Mouse (Mus musculus) layer of hippocampus, adult 2 months (tissue): ENCODE results near the gene Acsf2. TPM values are rescaled to one million over a fixed set of nuclear protein-coding genes. Genes with fewer than 3 reads are reported as not detected.
A peak's percentile ranks its signal among the peaks of the same experiment; 100 is the strongest.

Source experiments
- DNase-seq, 2 experiments: peaks; one replicate each; pipeline ENCODE4 v3.0.0; 2022; ENCODE audit warnings: low spot score in 2 of 2
- H3K27ac ChIP-seq: fragments of 200-600 bp; 2 replicates; pipeline ENCODE4 v1.8.1; 2022
- H3K4me3 ChIP-seq: fragments of 200-600 bp; 2 replicates; pipeline ENCODE4 v1.8.1; 2022; ENCODE audit warnings: mild to moderate bottlenecking
- CTCF ChIP-seq: fragments of 200-600 bp; conservative IDR thresholded peaks from 2 replicates; pipeline ENCODE4 v1.8.1; 2022; ENCODE audit warnings: antibody characterized with exemption, mild to moderate bottlenecking, moderate library complexity
- total RNA-seq, 2 experiments: library from RNA; stranded (reverse); gene quantifications; 2 replicates each; pipeline ENCODE4 v1.2.3; 2021

Gene Acsf2
- total RNA-seq, 2 experiments from 2014 or later, result 18.7 to 19.5 TPM

GRCm38 (mm10) chr11:94620766-94621457, 19.2 kb upstream of the Acsf2 start:
- no peak overlapping the region for H3K27ac ChIP-seq
- H3K4me3 ChIP-seq, result no peak overlapping the region
- TF ChIP-seq CTCF, result no peak
- DNase-seq, result no peak

DNA sequence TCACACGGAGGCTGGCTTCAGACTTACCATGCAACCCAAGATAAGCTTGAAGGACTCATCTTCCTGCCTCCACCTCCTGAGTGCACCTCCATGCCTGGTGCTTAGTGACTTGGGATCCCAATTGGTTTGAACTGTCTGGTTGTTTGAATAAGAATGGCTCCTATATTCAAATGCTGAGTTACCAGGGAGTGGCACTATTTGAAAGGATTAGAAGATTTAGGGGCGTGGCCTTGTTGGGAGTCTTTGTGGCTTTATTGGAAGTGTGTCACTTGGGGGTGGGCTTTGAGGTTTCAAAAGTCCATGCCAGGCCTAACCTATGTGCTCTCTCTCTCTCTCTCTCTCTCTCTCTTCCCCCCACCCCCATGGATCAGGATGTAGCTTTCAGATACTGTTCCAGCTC, 16.0 kb upstream of the Acsf2 start:
- no peak for TF ChIP-seq CTCF
- H3K4me3 ChIP-seq, result no peak overlapping the region
- H3K27ac ChIP-seq, result no peak overlapping the region
- DNase-seq, result no peak

DNA sequence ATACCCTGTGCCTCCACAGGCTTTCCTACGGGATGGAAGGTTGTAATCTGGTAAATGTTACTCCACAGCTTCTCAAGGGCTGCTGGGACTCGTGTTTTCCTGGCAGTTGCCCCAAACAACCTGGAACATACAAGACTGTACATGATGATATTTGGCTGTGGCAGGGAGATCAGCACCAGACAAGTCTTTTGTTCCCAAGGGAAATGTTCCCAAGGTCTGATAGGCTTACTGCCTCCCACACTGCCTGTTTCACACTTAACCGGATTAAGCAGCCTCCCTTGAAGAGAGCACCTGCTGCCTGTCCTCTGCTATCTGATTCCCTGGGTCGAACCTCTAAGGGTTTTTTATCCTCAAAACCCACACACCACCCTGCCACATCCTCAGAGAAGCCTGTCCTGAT, 13.8 kb upstream of the Acsf2 start:
- TF ChIP-seq CTCF, result no peak
- Histone ChIP-seq H3K4me3 (no peak overlapping the region), H3K27ac (no peak overlapping the region)
- DNase-seq, result no peak

DNA sequence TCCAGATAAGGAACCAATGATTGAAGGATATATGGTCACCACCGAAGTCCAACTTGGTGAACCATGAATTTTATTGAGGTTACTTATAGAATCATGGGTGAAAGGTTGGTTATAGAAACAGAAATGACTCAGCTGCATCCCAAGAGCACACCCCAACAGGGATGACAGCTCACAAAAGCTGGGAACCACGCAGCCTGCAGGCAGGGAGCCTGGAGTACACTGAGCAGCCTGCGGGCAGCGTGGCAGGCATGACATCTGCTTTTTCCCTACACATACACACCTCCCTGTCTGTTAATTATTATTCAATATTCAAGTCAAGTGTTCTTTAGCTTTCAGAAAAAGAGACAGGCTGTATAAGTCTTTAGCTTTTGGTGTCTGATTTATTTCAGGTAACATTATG, 12.9 kb upstream of the Acsf2 start:
- Histone ChIP-seq H3K4me3 (no peak overlapping the region), H3K27ac (no peak overlapping the region)
- no peak for TF ChIP-seq CTCF
- DNase-seq, result no peak

DNA sequence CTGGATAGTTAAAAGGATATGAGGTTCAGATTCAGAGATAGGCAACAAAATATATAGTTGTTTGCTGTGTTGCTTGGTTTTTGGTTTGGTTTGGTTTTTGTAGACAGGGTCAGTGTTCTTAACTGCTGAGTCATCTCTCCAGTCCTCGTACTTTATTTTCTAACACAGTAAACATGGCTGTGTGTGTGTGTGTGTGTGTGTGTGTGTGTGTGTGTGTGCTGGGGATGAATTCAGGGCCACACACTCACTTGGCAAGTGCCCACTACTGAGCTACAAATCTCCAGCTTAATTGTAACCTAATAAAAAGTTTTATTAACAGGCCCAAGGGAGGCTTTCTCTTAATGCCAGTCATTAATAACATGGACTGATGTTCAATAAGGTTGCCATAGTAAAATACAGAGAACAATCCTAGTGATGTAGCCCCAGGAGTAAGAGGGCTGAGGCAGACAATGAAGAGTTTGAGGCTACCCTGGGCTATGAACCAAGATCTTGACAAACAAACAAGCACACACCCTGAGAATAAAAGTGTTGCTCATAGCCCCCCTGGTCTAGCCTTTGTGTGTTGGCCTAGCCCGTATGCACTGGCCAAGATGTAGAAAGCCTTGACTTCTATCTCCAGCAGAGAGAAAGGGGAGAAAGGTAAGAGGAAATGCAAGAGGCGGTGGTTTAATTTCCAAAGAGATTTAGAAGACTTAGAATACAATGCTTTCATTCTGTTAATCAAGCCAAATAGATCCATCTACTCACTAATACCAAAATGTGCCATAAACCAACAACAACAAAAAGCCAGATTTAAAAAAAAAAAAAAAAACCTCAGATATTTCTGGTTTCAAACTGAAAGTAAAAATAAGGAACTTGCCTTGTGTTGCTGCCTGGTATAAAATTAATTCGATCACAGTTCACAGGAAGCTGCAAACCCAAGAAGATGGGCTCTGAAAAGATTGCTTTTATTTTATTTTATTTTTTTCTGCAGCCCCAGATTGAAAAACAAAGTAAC, 9.4 kb upstream of the Acsf2 start:
- Histone ChIP-seq H3K4me3 (no peak overlapping the region), H3K27ac (0 out of 2 replicates have a peak overlapping the region, but pooled peaks have one; percentile 29)
- TF ChIP-seq CTCF, result no peak
- no peak for DNase-seq

GRCm38 (mm10) chr11:94602356-94602955, 785 bp upstream of the Acsf2 start:
- no peak for TF ChIP-seq CTCF
- peak overlapping the region; percentile 52; the same call in 1 of the 2 replicates for H3K4me3 ChIP-seq
- DNase-seq, result no peak
- H3K27ac ChIP-seq, result peak overlapping the region; percentile 65; the same call in 1 of the 2 replicates

DNA sequence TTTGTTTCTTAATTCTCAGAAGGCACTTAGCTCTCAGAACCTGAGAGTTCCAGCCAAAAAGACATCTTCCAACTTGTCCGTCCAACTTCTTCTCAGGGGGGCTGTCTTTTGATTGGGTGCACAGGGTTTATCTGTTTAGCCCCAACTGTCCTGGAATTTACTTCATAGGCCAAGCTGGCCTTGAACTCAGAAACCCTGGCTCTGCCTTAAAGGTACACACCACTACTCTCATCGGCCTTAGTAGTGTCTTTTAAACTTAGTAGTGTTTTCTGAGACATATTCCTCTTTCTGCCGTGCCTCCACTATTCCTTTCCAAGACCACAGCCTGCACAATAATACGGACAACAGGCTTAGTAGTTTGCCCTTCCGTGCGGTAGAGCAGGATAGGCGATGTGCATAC, 1.2 kb downstream of the Acsf2 start:
- H3K27ac ChIP-seq, result no peak overlapping the region
- no peak for DNase-seq
- H3K4me3 ChIP-seq, result no peak overlapping the region; the same call in 1 of the 2 replicates
- TF ChIP-seq CTCF, result no peak

DNA sequence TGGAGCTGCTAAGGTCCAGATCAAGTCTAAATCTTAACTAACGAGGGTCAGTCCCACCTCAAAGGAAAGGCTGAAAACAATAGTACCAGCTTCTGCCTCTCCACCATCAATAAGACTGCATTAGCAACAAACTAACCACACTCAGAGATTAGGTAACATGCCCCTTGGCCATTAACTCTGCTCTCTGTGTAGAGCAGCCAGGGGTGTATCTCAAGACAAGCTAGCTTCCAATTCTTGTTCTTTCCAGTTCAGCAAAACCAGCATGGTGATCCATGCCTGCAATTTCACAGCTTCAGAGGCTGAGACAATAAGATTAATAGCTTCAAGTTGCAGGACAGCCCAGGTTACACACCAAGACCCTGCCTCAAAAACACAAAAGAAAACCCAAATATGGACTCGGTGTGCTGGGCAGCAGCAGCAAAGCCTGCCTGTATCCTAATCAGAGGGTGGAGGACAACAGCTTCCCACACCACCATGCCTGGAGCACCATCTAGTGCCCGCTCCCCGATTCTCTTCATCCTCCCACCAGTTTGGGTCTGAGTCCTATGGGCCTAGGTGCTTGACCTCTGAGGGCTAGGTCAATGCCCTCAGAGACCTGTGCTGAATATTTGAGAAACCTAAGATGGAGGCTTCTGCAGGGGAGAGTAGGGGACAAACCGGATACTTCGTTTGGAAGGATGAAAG, 3.1 kb downstream of the Acsf2 start:
- no peak overlapping the region for H3K27ac ChIP-seq
- DNase-seq, result no peak
- no peak overlapping the region for H3K4me3 ChIP-seq
- TF ChIP-seq CTCF, result peak; percentile 50

DNA sequence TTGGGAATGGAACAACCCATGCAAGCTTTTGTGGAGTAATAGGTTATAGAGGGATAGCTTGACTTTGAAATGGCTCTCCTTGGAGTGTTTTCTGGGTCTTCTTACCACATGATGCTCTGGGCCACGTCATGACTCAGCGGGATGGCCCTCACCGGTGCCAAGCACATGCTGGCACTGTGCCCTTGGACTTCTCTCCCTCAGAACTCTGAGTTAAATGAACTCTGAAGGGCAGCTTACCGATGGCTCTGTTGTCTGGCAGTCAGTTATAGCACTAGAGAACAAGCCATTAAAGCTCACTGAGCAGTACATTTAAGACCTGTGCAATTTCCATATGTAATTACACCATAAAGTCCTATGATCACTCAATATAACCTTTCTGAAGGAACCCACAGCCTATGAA, 4.4 kb downstream of the Acsf2 start:
- DNase-seq, result no peak
- Histone ChIP-seq H3K4me3 (no peak overlapping the region), H3K27ac (no peak overlapping the region)
- no peak for TF ChIP-seq CTCF

- Histone ChIP-seq H3K27ac (no peak overlapping the region), H3K4me3 (no peak overlapping the region)
- no peak for DNase-seq
- TF ChIP-seq CTCF, result no peak
Observed at GRCm38 (mm10) chr11:94596311-94596852, 5.3 kb downstream of the Acsf2 start.

GRCm38 (mm10) chr11:94587511-94587910, 14.2 kb downstream of the Acsf2 start:
- Histone ChIP-seq H3K4me3 (no peak overlapping the region), H3K27ac (no peak overlapping the region)
- no peak for TF ChIP-seq CTCF
- no peak for DNase-seq

DNA sequence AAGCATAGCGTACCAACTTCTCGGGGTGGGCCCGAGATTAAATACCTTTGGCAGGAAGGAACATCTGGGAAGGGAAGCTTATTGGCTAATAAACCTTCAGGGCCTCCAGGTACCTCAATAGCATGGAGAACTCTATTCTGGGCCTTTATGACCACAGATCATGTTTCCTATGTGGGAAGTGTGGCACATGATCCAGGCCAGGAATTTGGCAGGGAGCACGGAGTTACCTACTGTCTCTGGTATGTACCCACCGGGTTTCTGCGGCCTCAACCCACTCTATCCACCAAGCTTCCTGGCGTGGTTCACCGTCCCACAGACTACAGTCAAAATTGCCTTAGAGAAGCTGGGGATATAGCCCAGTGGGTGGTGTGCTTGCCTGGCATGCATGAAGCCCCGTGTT, 16.6 kb downstream of the Acsf2 start:
- TF ChIP-seq CTCF, result no peak
- Histone ChIP-seq H3K27ac (no peak overlapping the region), H3K4me3 (no peak overlapping the region)
- DNase-seq, result no peak
